Mouse (Mus musculus): Measurements from ENCODE around the gene Rubcnl.

DNA sequence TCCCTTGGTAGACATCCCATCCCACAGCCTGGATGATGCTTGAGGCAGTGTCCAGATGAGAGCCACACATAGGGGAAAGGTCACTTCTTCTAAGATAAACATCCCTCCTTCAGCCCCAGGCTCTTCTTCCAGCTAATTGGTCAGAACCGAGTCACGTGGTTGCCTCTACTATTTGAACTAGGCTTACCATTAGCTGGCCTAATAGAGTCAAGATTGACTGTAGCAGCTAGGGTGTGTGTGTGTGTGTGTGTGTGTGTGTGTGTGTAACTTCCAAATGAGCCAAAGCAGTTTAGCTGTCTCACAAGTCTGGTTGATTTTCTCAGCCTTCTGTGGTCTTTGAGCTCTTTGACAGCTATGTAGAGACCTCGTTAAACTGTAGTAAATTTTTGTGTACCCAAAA is 29.3 kb upstream of the Rubcnl start:
- TF ChIP-seq CTCF (IDR thresholded peaks at IDR 0.05; ENCODE audit: low read depth, low read length), result no peak
- no peak for TF ChIP-seq POLR2A (IDR thresholded peaks at IDR 0.05; ENCODE audit: insufficient read depth, low read length)
